Mouse (Mus musculus): ENCODE measurements around the gene Vcp. TPM values are rescaled to one million over a fixed set of nuclear protein-coding genes. Genes with fewer than 3 reads are reported as not detected.

The Vcp gene
- polyA plus RNA-seq, 1 experiment from 2014 or later, result 560 TPM

DNA sequence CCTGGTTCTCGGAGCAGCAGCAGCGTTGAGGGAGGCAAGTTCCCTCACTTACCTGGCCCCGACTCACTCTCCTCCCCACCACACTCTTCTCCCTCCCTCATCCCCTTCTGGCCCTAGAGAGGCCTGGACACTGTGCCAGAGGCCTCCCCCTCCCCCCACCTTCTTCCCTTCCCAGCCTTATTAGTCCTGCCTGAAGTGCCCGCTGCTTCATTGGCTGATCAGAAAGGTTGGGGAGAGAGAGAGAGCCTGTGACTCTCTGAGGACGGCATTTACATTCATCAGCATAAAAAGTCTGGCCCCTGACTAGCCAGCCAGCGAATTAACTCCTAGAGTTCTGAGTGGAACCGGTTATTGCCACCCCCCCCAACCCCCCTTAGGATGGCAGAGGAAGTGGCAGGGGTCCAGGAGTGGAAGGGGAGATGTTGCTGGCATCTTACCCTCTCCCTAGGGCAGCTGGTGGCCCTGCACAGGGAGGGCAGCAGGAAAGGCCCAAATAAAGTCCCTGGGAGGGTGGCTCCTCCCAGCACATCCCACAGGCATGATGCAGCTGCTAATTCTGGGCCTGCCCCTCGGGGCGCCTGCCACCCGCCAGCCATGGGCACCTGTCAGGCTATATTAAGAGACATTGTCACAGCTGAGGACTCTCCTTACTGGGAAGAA, 46.7 kb downstream of the Vcp start:
- no peaks in the 10 kb centered on the region for H3K27me3 ChIP-seq (ENCODE audit: insufficient read depth, low read length)
- H3K4me2 ChIP-seq, result no peak overlapping the region
- H3K9ac ChIP-seq, result no peak overlapping the region; the same call in 1 of the 2 replicates
- 33% methylated on average over 10 of the region's 10 CpGs for WGBS
- no peaks in the 10 kb centered on the region for H3K9me3 ChIP-seq (ENCODE audit: low read depth, low read length)
- H3K36me3 ChIP-seq (ENCODE audit: insufficient read depth), result peaks cover 28% of the 10 kb centered on the region
- DNase-seq (peak; percentile 11), ATAC-seq (ENCODE audit: insufficient read depth) (no peak)
- H3K4me3 ChIP-seq (ENCODE audit: low read depth, low read length), result no peak overlapping the region
- no peak for TF ChIP-seq CTCF (IDR thresholded peaks at IDR 0.05; ENCODE audit: low read depth)
- H3K27ac ChIP-seq (ENCODE audit: low read depth), result peak overlapping the region; percentile 54; the same call in 1 of the 2 replicates
- H3K4me1 ChIP-seq (ENCODE audit: insufficient read depth), result peaks cover 6% of the 10 kb centered on the region; the same call in 1 of the 2 replicates

DNA sequence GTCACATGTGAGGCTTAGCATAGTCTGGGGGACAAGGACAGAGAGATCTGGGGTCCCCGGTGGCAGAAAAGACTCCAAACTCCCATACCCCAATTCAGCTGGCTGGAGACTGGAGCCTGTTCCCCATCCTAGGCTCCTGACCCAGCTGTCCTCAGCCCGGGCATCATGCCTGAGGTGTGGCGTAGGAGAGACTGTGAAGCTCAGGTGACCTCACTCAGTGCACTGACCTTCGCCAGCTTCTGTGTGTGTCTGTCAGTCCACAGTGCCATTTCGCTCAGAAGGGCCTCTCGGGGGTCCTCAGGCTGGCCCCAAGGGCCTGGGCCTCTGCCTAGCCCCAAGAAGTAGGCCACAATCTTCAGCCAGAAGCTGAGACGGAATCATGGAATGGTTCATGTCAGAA, 47.7 kb downstream of the Vcp start:
- Histone ChIP-seq H3K27me3 (ENCODE audit: insufficient read depth, low read length) (no peaks in the 10 kb centered on the region), H3K9ac (no peak overlapping the region), H3K9me3 (ENCODE audit: low read depth, low read length) (no peaks in the 10 kb centered on the region), H3K4me2 (no peak overlapping the region), H3K27ac (ENCODE audit: low read depth) (no peak overlapping the region), H3K4me3 (ENCODE audit: low read depth, low read length) (no peak overlapping the region), H3K4me1 (ENCODE audit: insufficient read depth) (peaks cover 6% of the 10 kb centered on the region; the same call in 1 of the 2 replicates), H3K36me3 (ENCODE audit: insufficient read depth) (peaks cover 23% of the 10 kb centered on the region)
- 81% methylated on average over 7 of the region's 7 CpGs for WGBS
- ATAC-seq (ENCODE audit: insufficient read depth), result no peak
- no peak for DNase-seq
- no peak for TF ChIP-seq CTCF (IDR thresholded peaks at IDR 0.05; ENCODE audit: low read depth)

DNA sequence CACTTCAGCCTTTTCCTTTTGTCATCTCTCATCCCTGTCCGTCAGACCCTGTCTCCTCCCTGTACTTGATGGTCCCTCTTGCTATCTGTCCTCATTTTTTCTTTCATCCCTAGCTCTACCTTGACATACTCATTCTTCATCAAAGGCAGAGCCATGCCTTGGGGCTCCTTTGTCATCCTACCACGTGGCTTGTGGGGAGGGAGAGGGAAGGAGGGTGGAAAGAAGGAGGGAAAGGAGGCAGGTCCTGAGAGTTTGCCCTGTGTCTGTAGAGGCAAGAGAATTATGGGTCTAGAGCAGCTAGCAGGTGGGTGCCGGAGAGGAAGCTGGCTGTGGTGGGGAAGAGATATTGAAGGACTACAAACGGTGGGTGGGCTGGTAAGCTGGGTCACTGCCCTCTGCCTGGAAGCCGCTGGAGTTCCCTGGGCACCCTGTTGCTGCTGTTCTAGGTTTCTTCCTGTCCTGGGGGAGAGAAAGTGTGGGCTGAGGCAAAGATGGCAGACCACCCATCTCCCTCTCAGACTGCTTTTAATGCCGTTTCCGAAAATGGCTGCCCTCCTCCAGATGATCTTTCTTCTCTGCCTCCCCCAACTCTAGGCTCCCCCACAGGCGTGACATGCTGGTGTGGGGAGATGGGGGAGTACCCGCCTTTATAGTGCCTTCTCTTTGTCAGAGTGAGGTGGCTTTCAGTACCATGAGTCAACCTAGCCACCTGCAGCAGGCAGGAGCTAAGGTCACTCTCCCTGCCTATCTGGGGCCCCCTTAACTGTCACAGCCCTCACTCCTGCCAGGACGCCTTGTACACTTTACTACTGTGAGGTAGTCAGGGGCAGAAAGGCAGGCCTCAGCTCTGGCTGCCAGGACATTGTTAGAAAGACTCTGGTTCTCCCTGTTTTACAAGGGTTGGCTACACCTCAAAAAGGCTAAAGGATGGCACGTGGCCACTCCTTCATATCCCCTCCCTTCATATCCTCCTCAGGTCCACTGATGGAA, 48.8 kb downstream of the Vcp start:
- no peaks in the 10 kb centered on the region for H3K27me3 ChIP-seq (ENCODE audit: insufficient read depth, low read length)
- no peak for TF ChIP-seq CTCF (IDR thresholded peaks at IDR 0.05; ENCODE audit: low read depth)
- no peak for ATAC-seq (ENCODE audit: insufficient read depth)
- no peaks in the 10 kb centered on the region for H3K9me3 ChIP-seq (ENCODE audit: low read depth, low read length)
- 56% methylated on average over 11 of the region's 11 CpGs for WGBS
- H3K9ac ChIP-seq, result no peak overlapping the region
- DNase-seq, result no peak
- H3K27ac ChIP-seq (ENCODE audit: low read depth), result no peak overlapping the region
- no peak overlapping the region for H3K4me3 ChIP-seq (ENCODE audit: low read depth, low read length)
- H3K4me1 ChIP-seq (ENCODE audit: insufficient read depth), result peaks cover 6% of the 10 kb centered on the region; the same call in 1 of the 2 replicates
- peaks cover 12% of the 10 kb centered on the region for H3K36me3 ChIP-seq (ENCODE audit: insufficient read depth)
- no peak overlapping the region; the same call in 1 of the 2 replicates for H3K4me2 ChIP-seq

DNA sequence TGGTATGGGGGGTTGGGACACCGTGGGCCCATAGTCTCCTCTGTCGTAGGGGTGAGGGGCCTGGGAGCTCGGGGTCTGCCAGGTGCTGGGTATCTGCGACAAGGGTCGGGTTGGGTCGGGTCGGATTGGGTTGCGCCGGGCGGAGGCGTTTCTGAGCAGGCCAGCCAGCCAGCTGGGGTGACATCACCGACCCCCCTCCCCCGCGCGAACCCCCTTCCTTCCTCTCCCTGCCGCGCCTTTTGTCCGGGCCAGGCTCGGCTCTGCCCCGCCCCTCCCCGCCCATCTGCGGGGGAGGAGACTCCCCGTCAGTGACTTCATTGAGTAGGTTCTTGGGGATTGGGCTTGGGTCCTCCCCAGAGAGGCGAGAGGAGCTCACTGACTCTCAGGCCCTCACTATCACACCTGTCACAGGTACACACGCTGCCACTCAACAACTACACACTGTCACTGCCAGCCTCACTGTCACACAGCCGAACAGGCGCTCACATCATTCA, 50.2 kb downstream of the Vcp start:
- no peaks in the 10 kb centered on the region for H3K9me3 ChIP-seq (ENCODE audit: low read depth, low read length)
- peak; percentile 93 for DNase-seq
- peak overlapping the region; percentile 75 for H3K4me2 ChIP-seq
- peaks cover 6% of the 10 kb centered on the region; the same call in 1 of the 2 replicates for H3K4me1 ChIP-seq (ENCODE audit: insufficient read depth)
- under 1% methylated on average over 27 of the region's 27 CpGs for WGBS
- no peak for TF ChIP-seq CTCF (IDR thresholded peaks at IDR 0.05; ENCODE audit: low read depth)
- H3K4me3 ChIP-seq (ENCODE audit: low read depth, low read length), result peak overlapping the region; percentile 65
- ATAC-seq (ENCODE audit: insufficient read depth), result peak; percentile 75
- peak overlapping the region; percentile 93 for H3K9ac ChIP-seq
- H3K36me3 ChIP-seq (ENCODE audit: insufficient read depth), result peaks cover 3% of the 10 kb centered on the region; the same call in 1 of the 2 replicates
- peak overlapping the region; percentile 90 for H3K27ac ChIP-seq (ENCODE audit: low read depth)
- H3K27me3 ChIP-seq (ENCODE audit: insufficient read depth, low read length), result no peaks in the 10 kb centered on the region

DNA sequence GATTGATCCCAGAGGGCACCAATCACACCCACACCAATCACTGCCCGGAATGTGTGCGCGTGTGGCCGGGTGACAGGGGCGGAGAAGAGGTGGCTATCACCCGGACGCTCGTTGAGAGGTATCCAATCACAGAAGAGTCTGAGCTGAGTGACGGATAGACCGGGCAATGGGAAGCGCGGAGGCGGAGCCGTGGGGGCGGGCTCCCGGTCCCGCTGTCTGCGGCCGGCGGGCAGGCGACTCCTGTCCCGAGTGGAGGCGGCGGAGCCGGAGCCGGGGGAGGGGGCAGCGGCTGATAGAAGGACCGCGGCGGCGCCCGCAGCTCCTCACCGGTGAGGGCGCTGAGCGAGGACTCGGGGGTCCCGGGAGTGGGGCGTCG, 50.6 kb downstream of the Vcp start, which contains the start of gene Dnajb5:
Gene Dnajb5 (plus strand): TSS at position 139 of the 376 bp plus-strand sequence.
- DNase-seq, result peak; percentile 96
- peak; percentile 98 for ATAC-seq (ENCODE audit: insufficient read depth)
- Histone ChIP-seq H3K36me3 (ENCODE audit: insufficient read depth) (no peaks in the 10 kb centered on the region), H3K27ac (ENCODE audit: low read depth) (peak within 1 kb of the TSS; percentile 90), H3K4me2 (peak within 1 kb of the TSS; percentile 75), H3K27me3 (ENCODE audit: insufficient read depth, low read length) (no peaks in the 10 kb centered on the region), H3K9ac (peak within 1 kb of the TSS; percentile 93), H3K4me3 (ENCODE audit: low read depth, low read length) (peak within 1 kb of the TSS; percentile 65), H3K9me3 (ENCODE audit: low read depth, low read length) (no peaks in the 10 kb centered on the region), H3K4me1 (ENCODE audit: insufficient read depth) (peaks cover 6% of the 10 kb centered on the region; the same call in 1 of the 2 replicates)
- WGBS, result under 1% methylated on average over 39 of the region's 39 CpGs
- TF ChIP-seq CTCF (IDR thresholded peaks at IDR 0.05; ENCODE audit: low read depth), result no peak

DNA sequence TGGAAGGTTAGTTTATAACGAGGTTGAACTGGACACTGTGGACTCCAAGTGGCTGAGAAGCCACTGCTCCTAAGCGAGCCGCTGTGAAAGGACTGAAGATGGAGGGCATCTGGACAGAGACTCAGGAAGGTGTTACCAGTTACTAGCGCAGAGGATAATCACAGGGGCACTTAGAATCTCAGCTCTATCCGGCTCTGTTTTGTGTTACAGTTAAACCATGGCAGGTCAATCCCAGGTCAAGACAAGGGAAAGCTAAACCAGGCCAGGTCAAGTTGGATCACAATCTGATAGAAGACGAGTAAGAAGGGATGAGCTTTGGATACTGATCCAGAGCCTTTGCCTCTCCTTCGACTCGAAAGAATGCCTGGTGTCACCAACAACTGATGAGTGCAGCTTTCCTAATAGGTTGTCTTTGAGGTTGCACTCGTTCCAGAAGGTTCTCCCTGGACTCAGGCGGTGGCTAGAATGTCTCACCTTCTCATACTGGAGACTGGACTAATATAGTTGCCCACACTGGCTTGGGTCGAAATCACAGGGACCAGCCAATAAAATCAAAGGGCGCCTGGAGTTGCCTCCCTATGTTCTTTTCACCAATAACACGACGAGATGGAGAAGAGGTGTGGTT, 51.1 kb downstream of the Vcp start:
- Histone ChIP-seq H3K4me3 (ENCODE audit: low read depth, low read length) (peak overlapping the region; percentile 65), H3K36me3 (ENCODE audit: insufficient read depth) (no peaks in the 10 kb centered on the region), H3K27ac (ENCODE audit: low read depth) (no peak overlapping the region), H3K9me3 (ENCODE audit: low read depth, low read length) (no peaks in the 10 kb centered on the region), H3K27me3 (ENCODE audit: insufficient read depth, low read length) (no peaks in the 10 kb centered on the region), H3K4me1 (ENCODE audit: insufficient read depth) (peaks cover 6% of the 10 kb centered on the region; the same call in 1 of the 2 replicates), H3K4me2 (peak overlapping the region; percentile 75), H3K9ac (no peak overlapping the region)
- DNase-seq, result no peak
- no peak for TF ChIP-seq CTCF (IDR thresholded peaks at IDR 0.05; ENCODE audit: low read depth)
- ATAC-seq (ENCODE audit: insufficient read depth), result no peak
- 6% methylated on average over 14 of the region's 14 CpGs for WGBS
